8 mouse cellular contexts compared by ENCODE assay signal in genomic region chr10:94198482-94199405, GRCm38 (mm10). TPM values are rescaled to one million over a fixed set of nuclear protein-coding genes. Genes with fewer than 3 reads are reported as not detected.
DNase-seq lines count a peak whose midpoint lies in the region; ATAC-seq and TF ChIP-seq lines count a peak whose summit lies in the region.

Ndufa12 (plus strand) TSS chr10:94198720.

- H3K9me3 ChIP-seq in embryonic facial prominence, embryonic 14.5 days (ENCODE audit: control insufficient read depth, low read length): no peaks in the 10 kb centered on the region
- H3K9me3 ChIP-seq in limb, embryonic 13.5 days: no peaks in the 10 kb centered on the region
- H3K9me3 ChIP-seq in midbrain, embryonic 16.5 days (replicated peaks; ENCODE audit: control insufficient read depth, low read length, poor library complexity, severe bottlenecking): no peaks in the 10 kb centered on the region

- peak; percentile 97 for ATAC-seq in embryonic facial prominence, embryonic 14.5 days (ENCODE audit: low read depth)
- ATAC-seq in limb, embryonic 13.5 days (ENCODE audit: low FRiP score, low read depth): peak; percentile 97
- peak; percentile 96 for ATAC-seq in midbrain, embryonic 16.5 days

- peak; percentile 77; the same call in 1 of the 2 replicates for TF ChIP-seq EP300 in heart, adult 2 months (IDR thresholded peaks at IDR 0.05; ENCODE audit: insufficient read depth, low read depth, low read length)

- peaks cover 2% of the 10 kb centered on the region; the same call in 1 of the 2 replicates for H3K79me2 ChIP-seq in heart, adult 2 months (replicated peaks; ENCODE audit: control insufficient read depth, insufficient read depth, low read length)

- no peaks in the 10 kb centered on the region for H3K27me3 ChIP-seq in embryonic facial prominence, embryonic 14.5 days (replicated peaks; ENCODE audit: control insufficient read depth, insufficient read depth, low read length)
- H3K27me3 ChIP-seq in heart, adult 2 months (ENCODE audit: control insufficient read depth, insufficient read depth, low read length): no peaks in the 10 kb centered on the region
- H3K27me3 ChIP-seq in limb, embryonic 13.5 days: no peaks in the 10 kb centered on the region
- no peaks in the 10 kb centered on the region for H3K27me3 ChIP-seq in midbrain, embryonic 16.5 days (ENCODE audit: control insufficient read depth, insufficient read depth, low read depth, low read length)

- WGBS in embryonic facial prominence, embryonic 14.5 days: under 1% methylated on average over 45 of the region's 46 CpGs
- under 1% methylated on average over 46 of the region's 46 CpGs for WGBS in heart, adult 2 months
- under 1% methylated on average over 46 of the region's 46 CpGs for WGBS in limb, embryonic 13.5 days
- WGBS in midbrain, embryonic 16.5 days: under 1% methylated on average over 46 of the region's 46 CpGs

- peaks cover 40% of the 10 kb centered on the region for H3K36me3 ChIP-seq in embryonic facial prominence, embryonic 14.5 days (ENCODE audit: control insufficient read depth, insufficient read depth, low read length)
- H3K36me3 ChIP-seq in heart, adult 2 months (ENCODE audit: control insufficient read depth, insufficient read depth, low read length): no peaks in the 10 kb centered on the region
- H3K36me3 ChIP-seq in limb, embryonic 13.5 days: peaks cover 44% of the 10 kb centered on the region
- peaks cover 7% of the 10 kb centered on the region for H3K36me3 ChIP-seq in midbrain, embryonic 16.5 days (ENCODE audit: control insufficient read depth, insufficient read depth, low read length)

- peaks cover 4% of the 10 kb centered on the region for H3K4me1 ChIP-seq in embryonic facial prominence, embryonic 14.5 days (ENCODE audit: control insufficient read depth, insufficient read depth, low read length)
- peaks cover 5% of the 10 kb centered on the region for H3K4me1 ChIP-seq in heart, adult 2 months (ENCODE audit: control insufficient read depth, insufficient read depth, low read length)
- peaks cover 17% of the 10 kb centered on the region for H3K4me1 ChIP-seq in limb, embryonic 13.5 days
- peaks cover 17% of the 10 kb centered on the region for H3K4me1 ChIP-seq in midbrain, embryonic 16.5 days (ENCODE audit: control insufficient read depth, insufficient read depth, low read length)

- peak; percentile 87 for TF ChIP-seq POLR2A in heart, adult 2 months (IDR thresholded peaks at IDR 0.05; ENCODE audit: insufficient read depth, low read depth, low read length)

- peak within 1 kb of the TSS; percentile 88 for H3K4me2 ChIP-seq in embryonic facial prominence, embryonic 14.5 days (ENCODE audit: low read depth, low read length)
- H3K4me2 ChIP-seq in limb, embryonic 13.5 days (replicated peaks): peak within 1 kb of the TSS; percentile 89
- peak within 1 kb of the TSS; percentile 89 for H3K4me2 ChIP-seq in midbrain, embryonic 16.5 days (ENCODE audit: low read length)

- intact Hi-C loops in heart, adult 2 months (cut with DNase I): loop anchor here (1.0 to 2.0 kb wide), 2 partner anchors 52 to 490 kb away; partner anchors contain the start of gene Cep83

- peak; percentile 92 for DNase-seq in 3T3-L1 (ENCODE audit: low read depth, low spot score)
- DNase-seq in adrenal gland, postnatal 4 days (ENCODE audit: low spot score in 2 of 2): peak; percentile 86 to 89
- DNase-seq in embryonic facial prominence, embryonic 14.5 days (ENCODE audit: low spot score): peak; percentile 96
- peak; percentile 95 to 98 for DNase-seq in heart, adult 2 months
- peak; percentile 95 to 97 for DNase-seq in kidney, adult 8-10 months
- DNase-seq in spleen, postnatal 10 days (ENCODE audit: low spot score in 2 of 2): peak; percentile 92 to 94

- TF ChIP-seq CTCF in heart, adult 2 months (IDR thresholded peaks at IDR 0.05): peak; percentile 67

- H3K9ac ChIP-seq in embryonic facial prominence, embryonic 14.5 days (ENCODE audit: low read depth, low read length): peak within 1 kb of the TSS; percentile 78
- peak within 1 kb of the TSS; percentile 73 for H3K9ac ChIP-seq in heart, adult 2 months (ENCODE audit: low read depth, low read length)
- peak within 1 kb of the TSS; percentile 85 for H3K9ac ChIP-seq in limb, embryonic 13.5 days
- peak within 1 kb of the TSS; percentile 88 for H3K9ac ChIP-seq in midbrain, embryonic 16.5 days (ENCODE audit: low read depth, low read length)

- H3K4me3 ChIP-seq in embryonic facial prominence, embryonic 14.5 days (ENCODE audit: low read depth, low read length): peak within 1 kb of the TSS; percentile 82
- H3K4me3 ChIP-seq in heart, adult 2 months: peak within 1 kb of the TSS; percentile 85
- H3K4me3 ChIP-seq in limb, embryonic 13.5 days: peak within 1 kb of the TSS; percentile 88
- H3K4me3 ChIP-seq in midbrain, embryonic 16.5 days (ENCODE audit: low read depth, low read length): peak within 1 kb of the TSS; percentile 90

- H3K27ac ChIP-seq in embryonic facial prominence, embryonic 14.5 days (replicated peaks; ENCODE audit: low read depth, low read length): peak within 1 kb of the TSS; percentile 63; the same call in 1 of the 2 replicates
- H3K27ac ChIP-seq in heart, adult 2 months: peak within 1 kb of the TSS; percentile 85
- peak within 1 kb of the TSS; percentile 55; the same call in 1 of the 2 replicates for H3K27ac ChIP-seq in limb, embryonic 13.5 days
- H3K27ac ChIP-seq in midbrain, embryonic 16.5 days (ENCODE audit: low read length): peak within 1 kb of the TSS; percentile 83

RNA-seq across cellular contexts. Expression of gene Ndufa12, which starts in this region (rescaled TPM):
- 100 to 1,000 TPM; 260 to 285 TPM for total RNA-seq in adrenal gland, postnatal 4 days (2021)
- polyA plus RNA-seq in embryonic facial prominence, embryonic 14.5 days (2014; fragmentation: Nextera tagmentation; extraction: Ambion mirVana): 357 and 366 TPM in 2 replicates
- total RNA-seq in heart, adult 2 months (2021): 100 to 1,000 TPM; 804 to 870 TPM
- 434 and 515 TPM in 2 replicates for polyA plus RNA-seq in heart, adult 2 months (2012; rRNA removed)
- 306 and 316 TPM in 2 replicates for polyA plus RNA-seq in limb, embryonic 13.5 days (2015; fragmentation: Nextera tagmentation; extraction: Ambion mirVana)
- 291 and 304 TPM in 2 replicates for polyA plus RNA-seq in midbrain, embryonic 16.5 days (2015; fragmentation: Nextera tagmentation; extraction: Ambion mirVana)

Comparison
In these comparisons a context has a peak if more than half of its experiments do, and no peak if none do; other contexts are left out.
1. Peak in every context shown above with its lines: DNase-seq, ATAC-seq, H3K4me3 ChIP-seq and H3K27ac ChIP-seq.